Mouse (Mus musculus) kidney, postnatal 14 days (tissue): ENCODE measurements around the gene Fam189a1.
A peak's percentile ranks its signal among the peaks of the same experiment; 100 is the strongest.

Experiments used
- DNase-seq: peaks from one replicate; pipeline ENCODE4 v3.0.0; 2022; ENCODE audit warnings: mixed read lengths

Gene Fam189a1

DNA sequence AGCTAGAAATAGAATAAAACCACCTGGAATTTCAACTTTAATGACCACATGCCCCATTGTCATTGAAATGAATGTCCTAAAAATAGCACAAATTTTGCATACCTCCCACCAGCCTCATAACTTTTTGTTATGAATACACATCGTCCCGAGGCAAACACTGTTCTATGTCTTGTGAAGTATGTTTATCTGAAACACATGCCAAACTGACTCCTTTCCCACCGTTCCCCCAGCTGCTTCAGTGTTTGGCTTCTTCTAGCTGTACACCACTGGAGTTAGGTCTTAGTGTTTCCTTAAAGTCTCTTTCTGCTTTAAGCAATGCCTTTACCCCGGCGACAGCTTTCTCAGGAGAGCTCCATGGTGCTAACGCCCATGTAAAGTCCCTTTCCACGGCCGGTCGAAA is 365.2 kb downstream of the Fam189a1 start:
- DNase-seq, result no peak

DNA sequence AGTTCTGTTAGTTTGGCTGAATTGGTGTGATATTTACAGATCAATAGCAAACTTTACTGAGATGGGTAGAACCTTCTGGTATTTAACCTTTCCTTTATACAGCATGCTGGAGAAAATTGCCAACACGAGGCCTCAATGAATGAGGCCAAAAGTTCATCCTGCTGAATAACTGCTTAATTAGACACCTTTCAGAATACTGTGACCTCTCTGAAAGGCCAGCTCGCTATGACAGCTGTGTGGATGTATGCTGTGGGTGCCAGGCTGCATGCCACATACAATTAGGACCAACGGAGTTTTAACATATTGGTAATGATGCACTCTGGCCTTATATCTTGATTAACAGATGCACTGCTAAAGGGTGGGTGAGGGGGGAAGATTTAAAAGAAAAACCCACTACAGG is 371.3 kb downstream of the Fam189a1 start:
- no peak for DNase-seq

DNA sequence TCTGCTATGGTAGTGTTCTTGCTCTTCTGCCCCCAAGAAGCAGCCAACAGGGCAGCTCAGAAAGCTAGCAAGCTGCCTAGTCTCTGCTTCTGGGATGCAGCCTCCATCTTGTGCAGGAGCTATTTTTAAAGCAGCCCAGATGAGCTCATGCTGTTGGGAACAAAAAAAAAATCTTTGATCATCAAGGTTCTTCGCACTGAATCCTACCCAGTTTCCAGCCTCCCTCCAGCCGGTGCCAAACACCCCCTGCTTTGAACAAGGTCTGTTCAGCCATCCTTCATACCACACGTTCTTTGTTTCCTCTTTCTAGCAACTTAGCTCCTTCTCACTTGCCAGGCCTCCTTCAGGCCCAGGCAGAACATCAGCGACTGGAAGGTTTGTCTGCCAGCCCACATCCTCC is 376.9 kb downstream of the Fam189a1 start:
- no peak for DNase-seq

DNA sequence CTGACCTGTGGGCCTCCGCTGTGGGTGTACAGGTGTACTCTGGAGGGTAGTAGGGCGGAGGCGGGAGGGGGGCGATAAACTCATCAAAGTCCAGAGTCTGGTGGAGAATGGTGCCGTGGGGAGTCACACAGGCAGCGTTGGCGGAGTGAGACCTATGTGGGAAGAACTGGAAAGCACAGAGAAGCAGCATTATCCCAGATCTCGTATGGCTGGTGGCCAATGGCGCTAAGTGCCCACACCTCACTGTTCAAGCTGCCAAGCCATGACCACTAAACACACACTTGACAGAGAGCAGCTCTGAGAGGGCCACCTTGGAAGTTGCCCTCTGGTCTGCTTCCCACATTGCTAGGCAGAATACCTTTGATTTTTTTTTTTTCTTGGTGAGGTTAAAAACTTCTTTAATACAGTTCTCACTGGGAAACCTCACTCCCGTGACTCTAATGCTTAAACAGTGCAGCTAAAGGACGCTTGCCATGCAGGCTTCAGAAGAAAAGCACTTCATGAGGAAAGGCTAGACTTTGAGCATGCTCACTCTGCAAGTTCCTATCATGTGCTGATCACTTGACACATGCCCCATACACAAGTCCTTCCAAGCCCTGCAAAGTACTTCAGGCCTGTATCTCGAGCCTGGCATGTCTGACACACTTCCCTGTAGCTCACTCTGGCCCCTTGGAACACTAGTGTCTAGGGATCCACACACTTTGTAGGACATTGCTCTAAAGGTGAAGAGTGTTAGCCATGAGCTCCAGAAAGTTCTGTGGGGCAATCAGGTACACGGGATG is 379.5 kb downstream of the Fam189a1 start:
- DNase-seq, result no peak

DNA sequence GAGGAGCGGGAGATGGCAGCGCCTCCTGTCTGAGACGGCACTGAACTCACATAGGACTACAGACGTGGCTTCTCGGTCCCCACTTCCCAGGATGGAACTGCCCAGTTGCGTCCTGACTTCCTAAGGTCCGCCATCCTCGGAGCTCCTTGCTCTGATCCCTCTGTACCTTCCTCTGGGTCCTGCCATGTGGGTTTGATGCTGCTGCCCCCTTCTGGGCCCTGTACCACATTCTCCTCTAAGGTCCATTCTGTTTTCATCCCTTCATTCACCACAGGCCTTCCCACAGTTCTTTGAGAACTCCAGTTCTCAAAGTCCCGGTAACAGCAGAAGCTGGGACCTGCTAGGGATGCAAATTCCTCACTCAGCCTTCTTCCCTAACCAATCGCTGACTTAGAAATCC is 382.9 kb downstream of the Fam189a1 start:
- DNase-seq, result no peak

DNA sequence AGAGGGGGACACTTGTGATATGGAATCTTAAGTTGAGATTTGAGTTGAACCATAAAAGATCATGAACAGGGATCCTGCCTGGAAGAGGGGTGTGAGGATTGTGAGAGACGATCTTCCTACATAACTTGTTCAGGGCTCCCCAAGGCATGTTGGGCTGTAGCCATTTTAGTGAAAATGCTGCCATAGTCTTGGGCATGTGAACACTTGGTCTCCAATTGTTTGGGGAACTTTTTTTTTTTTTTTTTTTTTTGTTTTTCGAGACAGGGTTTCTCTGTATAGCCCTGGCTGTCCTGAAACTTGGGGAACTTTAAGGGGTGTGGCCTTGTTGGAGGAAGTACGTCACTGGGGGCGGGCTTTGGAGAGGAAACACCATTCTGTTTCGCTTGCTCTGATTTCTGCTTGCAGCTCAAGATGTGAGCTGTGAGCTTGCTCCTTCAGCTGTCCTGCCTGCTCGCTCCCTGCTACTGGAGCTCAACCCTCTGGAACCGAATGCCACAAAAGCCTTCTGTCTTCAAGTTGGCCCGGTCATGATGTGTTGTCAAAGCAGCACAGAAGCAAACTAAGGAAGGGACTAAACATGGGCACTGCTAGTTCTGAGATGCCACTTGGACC is 385.5 kb downstream of the Fam189a1 start:
- DNase-seq, result no peak

DNA sequence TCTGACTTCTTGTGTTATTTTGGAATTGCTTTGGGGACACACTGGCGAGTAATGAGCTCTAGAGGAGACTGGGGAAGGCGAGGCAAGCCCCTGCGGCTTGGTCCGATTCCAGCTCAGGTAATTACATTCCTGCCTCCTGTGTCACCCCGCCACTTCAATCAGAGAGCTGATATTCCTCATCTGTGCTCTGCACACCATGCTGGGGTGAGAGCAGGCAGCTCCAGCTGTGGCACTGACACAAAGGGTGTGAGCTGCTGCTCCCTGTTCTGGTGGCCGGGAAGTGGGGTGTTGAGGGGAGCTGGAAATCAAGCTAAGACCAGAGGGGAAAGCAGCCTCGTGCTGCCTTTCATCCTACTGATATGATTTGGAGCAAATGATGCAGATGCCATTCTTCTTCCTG is 386.6 kb downstream of the Fam189a1 start:
- no peak for DNase-seq

DNA sequence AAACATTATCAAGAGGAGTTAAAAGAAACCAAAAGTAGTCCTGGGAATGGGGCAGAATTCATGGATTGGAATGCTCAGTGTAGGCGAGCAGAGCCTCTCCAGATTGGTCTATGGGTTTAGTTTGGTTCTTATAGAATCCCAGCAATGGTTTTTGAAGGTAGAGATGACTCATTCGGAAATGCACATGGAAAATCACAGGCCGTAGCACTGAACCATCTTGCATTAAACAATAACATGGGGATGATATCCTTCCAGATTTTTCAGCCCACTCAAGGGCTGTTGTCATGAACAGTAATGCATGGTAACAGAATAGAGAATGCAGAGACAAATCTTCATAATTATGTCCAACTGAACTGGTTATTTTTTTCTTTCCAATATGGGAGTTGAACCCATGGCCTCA is 390.8 kb downstream of the Fam189a1 start:
- DNase-seq, result no peak

DNA sequence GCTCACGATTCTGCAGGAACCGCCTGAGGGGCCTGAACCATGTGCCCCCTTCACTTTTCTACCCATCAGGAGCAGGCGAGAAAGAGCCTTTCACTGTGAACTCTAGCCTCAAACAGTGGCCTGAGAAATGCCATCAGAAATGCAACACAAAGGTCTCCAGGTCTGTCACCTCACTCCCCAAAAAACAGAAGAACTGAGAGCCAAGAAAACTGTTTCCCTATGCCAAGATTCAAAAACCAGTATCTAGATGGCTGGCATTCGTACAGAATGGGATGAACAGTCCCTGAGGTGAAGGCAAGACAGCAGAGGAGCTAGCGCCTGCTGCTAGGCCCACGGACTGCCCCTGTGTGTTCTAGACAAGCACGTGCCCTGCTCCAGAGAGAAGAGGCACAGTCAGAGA is 401.2 kb downstream of the Fam189a1 start:
- no peak for DNase-seq

DNA sequence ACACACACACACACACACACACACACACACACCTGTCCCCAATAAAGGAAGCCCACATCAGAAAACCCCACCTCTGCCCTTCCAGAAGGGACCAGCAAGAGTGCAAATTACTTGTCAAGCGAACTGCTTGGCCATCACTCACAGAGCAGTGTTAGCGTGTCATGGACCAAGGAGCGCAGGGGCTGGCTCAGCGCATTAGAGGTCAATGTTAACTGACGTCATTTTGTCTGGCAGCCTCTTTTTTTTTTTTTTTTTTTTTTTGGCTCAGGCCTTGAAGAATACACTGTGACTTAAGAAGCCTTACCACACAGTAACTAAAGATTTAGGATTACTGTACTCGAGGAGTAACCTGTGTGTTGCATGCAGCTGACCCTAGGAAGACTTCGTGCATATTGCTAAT is 402.2 kb downstream of the Fam189a1 start:
- DNase-seq, result peak; percentile 40

DNA sequence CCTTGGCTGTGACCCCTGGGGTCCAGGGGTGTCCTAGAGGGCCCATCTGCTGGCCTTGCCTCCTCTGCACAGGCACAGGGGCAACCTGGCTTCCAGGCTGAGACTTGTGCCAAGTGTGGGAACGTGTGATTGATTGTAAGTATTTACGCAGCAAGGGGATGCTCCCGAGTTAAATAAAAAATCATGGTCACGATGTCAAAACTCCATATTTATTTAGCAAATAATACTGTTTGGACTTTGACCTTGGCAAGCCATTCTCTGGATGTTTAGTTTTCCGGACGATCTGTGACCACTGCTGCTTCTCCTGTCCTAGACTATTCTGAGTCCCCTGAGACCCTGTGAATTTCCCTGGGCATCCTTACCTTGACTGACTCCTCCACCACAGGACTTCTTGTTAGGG is 402.7 kb downstream of the Fam189a1 start:
- DNase-seq, result peak; percentile 10

DNA sequence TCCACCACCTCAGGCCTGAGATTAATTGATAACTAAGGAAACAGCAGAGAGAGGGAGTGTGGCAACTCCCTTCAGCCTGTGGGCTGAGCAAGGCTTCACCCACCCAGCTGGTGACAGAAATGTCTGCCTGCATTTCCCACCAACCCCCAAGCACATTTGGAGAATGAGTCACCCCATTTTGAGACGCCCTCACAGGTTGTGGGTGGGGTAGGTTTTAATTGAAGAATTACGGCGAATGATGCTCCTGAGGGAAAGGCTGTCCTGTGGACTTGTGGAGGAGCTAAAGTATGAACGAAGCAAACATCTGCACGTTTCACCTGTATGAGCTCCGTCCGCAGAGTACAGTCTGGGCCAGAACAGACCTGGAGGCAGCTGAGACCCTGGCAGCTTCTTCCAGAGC is 404.2 kb downstream of the Fam189a1 start:
- no peak for DNase-seq

DNA sequence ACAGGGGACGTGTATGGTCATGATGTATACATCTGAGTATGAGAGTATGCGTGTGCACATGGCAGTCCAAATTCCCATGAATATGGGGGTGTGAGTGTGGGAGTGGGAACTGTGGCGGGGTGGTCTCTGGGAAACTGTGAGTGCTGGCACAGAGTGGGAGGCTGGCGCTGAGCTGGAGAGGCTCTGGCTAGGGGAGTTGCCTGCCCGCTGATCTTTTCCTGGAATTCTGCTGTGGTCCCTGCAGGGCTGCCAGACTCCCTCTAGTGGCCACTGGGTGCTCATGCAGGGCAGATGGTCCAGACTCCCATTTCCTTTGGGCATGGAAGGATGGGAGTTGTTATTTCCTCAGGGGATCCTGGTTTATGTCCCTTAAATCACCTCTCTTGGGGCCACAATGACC is 404.9 kb downstream of the Fam189a1 start:
- peak; percentile 44 for DNase-seq

DNA sequence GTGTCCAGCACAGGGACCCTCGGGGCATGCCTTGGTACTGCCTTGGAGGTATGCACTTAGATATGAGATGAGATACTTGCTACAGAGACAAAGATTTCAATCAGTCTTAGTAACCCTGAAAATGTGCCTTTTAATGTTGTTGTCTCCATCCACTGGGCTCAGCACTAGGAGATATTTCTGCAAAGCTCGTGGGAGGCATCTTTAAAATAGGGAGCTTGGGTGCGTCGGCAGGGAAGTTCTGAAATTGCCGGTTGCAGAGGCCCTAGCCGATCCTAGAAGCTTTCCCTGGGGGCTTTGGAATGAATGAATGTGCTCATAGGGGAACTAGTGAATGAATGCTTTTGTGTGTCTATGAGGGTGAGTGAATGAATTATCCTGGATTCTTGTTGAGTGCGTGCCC is 412.8 kb downstream of the Fam189a1 start:
- DNase-seq, result no peak

DNA sequence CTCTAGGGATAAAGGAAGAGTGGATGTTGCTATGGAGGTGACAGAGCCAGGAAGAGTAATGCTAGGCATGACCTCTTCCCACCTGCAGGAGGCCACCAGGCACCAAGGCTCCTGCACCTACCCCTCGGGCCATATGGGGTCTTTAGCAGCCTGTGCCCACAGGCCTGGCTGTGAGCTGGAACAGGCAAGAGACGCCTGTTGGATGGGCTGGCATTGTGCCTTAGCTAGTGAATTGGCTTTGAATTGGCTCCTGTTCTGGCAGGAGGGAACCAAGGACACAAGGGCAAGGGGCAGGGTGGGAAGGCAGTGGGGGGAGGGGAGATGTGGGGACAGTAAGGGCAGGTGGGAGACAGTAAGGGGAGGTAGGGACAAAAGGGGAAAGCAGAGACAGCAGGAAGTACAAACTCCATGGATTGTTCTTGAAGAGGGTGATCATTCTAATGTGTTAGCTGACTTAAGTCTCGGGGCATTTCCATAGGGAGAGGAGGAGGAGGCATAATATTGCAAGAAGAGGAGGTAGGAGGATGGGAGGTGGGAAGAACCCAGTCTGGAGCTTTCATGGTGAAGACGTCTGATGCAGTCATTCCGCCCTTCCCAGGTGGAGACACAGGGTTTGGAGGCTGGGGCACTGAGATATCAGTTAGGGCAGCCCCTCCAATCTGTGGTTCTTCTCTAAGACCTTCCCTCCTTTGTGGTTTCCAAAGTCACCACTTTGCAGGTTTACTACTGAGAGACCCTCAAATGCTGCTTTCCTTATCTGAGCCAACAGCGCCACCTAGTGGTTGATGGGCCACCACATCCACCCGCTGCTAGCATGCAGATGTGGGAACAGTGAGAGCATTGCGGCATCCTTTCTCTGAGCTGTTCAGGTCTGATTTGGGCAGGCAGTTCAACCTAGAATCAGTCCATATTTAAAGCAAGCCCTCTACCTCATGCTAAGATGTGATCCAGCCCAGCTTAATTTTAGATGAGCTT is 414.8 kb downstream of the Fam189a1 start:
- peak; percentile 71 for DNase-seq

DNA sequence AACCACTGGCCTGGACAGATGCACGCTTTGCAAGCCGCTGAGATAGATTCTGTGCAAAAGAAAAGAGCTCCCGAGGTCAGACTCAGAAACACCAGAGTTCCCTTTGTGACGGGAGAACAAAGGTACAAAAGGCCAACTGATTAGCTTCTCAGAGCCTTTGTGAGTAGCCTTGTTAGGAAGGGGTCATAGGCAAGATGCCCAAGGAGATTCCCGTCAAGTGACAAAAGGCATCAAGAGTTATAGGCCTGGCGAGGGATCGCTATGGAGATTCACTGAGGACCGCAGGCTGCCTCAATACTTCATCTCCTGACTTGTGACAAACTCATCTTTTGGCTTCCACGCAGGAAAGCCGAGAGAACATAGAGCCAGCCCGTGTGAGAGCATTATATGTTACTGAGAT is 417.2 kb downstream of the Fam189a1 start:
- no peak for DNase-seq

DNA sequence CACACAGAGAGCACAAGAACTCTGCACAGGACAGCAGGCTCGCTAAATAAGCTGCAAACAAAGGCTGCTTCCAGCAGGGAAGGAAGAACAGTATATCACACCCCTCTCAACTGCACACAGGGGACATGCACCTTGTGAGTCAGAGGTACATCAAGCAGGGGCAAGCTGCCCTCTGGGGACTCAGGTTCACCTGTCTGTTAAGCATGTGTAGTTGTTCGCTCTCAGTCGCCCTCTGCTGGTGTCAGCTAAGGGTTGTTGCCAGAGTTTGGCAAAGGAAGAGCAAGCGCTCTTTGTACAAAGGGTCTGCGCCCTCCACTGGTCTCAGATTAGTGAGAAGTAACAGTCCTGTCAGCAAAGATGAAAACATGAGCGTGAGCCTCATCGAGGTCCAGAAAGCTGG is 426.6 kb downstream of the Fam189a1 start:
- DNase-seq, result peak; percentile 54

DNA sequence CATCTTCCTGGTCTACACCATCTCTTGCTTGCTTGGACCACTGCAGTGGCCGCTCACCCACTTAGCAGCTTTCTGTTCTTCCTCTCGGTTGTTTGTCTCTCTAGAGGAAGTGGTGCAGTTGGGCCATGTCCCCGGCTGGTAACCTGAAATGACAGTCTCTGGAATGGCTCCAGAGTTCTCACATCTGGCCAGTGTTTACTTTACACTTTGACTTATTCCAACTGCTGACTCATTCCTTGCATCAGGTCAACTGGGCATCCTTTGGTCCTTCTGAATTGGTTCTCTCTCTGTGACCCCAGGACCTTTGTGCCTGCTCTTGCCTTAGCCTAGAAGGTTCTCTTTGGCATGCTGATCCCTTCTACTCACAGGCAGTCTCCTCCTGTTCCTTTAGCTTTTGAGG is 427.6 kb downstream of the Fam189a1 start:
- no peak for DNase-seq

DNA sequence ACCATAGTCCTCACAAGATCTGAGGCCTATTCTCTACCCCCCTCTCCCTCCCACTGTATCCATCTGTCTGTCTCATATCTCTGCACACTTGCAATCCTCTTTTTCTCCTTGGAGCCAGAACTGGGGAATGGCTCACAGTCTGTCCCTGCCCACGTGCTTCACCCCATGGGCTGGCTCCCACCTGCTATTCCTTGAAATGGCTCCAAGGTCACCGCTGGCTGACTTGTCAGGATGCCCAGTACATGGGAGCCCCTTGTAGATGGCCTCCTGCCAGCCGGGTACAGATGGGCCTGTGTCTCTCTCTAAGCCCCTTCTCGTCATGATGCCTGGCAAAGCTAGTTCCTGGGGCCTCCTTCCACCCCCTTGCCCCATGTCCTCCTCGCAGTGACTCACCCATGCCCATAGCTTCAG is 428.2 kb downstream of the Fam189a1 start:
- DNase-seq, result no peak

DNA sequence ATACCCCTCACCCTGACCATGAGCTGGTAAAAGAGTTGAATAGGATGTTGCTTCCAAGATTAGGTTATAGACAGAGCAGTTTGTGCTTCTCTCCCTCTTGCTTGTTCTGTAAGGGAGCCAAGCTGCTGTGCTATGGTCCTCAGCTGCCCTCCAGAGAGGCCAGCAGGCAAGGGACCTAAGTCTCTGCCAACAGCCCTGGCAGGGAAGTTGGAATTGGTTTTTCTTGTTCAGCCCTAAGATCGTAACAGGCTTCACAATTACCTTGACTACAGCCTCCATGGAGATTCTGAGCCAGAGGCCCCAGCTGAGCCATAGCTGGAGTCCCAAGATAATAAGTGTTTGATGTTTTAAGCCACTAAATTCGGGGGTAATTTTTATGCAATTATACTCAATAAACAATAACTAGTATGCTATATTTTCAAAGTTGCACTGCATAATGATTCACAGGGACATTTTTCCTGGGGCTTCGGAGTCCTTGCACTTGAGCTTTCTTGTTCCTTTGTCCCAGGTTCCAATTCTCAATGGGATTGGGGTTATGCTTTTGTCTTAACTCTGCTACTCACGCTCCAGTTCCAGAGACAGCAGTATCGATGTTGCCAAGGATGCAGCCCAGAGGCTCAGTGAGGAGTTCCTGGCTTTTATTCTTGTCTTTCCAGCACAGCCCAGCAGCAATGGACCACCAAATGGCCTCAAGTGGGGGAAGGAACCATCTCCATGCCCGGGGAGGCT is 430.2 kb downstream of the Fam189a1 start:
- no peak for DNase-seq

DNA sequence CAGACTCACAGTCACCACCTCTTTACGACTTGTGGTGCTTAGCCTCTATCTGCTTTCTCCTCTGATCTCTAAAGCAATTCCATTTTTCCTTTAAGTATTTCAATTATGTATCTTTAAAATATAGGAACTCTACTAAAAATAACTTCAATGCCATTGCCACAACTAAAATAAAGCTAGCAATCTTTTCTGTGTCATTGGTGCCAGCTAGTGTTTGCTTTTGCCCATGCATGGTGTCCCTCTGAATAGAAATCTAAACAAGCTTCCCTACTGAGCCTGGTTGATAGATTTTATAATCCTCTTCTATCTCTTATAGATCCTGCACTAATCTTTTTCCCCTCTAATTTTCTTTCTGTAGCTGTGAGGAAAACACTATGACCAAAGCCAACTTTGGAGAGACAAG is 432.0 kb downstream of the Fam189a1 start:
- no peak for DNase-seq

DNA sequence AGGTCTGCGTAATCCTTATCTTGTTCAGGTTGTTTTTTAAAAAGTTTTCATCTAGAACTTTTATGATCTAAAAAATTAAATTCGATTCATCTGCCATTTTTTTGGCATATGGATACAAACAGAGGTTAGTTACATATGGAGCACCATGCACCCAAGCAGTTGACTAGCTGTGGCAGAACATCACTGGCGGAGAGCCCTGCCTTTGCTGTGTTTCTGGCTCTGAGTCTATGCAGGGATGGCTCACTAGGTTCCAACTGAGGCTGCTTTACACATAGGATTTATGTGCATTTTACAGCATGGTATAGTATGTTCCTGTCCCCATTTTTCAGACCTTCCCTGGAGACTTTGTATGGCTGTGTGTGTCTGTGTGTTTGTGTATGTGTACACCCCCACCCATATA is 433.1 kb downstream of the Fam189a1 start:
- DNase-seq, result no peak

DNA sequence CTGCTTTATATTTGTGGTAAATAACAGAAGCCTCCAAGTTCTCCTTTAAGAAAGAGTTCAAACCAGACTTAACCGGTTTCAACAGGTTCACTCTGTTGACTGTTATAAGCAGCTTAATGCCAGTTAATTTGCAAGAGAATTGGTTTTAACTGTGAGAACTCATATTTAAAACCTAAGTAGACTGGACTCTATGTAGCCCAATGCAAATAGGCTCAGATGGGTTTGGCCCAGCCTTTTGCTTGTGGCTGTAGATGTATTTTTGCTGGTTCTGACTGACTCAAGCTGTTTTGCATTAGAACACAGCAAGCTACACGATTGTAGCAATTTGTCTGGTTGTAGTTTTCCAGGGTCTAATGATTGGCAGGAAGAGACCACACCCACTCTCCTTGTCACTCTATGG is 440.1 kb downstream of the Fam189a1 start:
- peak; percentile 5 for DNase-seq
